Mouse (Mus musculus) MEL (cell line): ENCODE results near the gene Lrrk1. TPM values are rescaled to one million over a fixed set of nuclear protein-coding genes. Genes with fewer than 3 reads are reported as not detected.

Source experiments
- DNase-seq: peaks from one replicate; pipeline ENCODE4 v3.0.0; 2011; ENCODE audit warnings: low read depth, low spot score
- H3K27ac ChIP-seq: 2 replicates; pipeline ENCODE4 v1.5.1; 2012; ENCODE audit warnings: low read depth, mild to moderate bottlenecking, control low read depth, low read length, moderate library complexity; ENCODE audit not compliant: control insufficient read depth
- H3K27me3 ChIP-seq, 2 experiments: fragments of 150-350 bp in 1 of 2; sonication (generic) in 1 of 2; 2 replicates each; pipeline ENCODE4 v1.6.1; 2012; ENCODE audit warnings: low read length in 2 of 2, mild to moderate bottlenecking in 2 of 2, improper control_type of control experiment in 1 of 2, moderate library complexity in 1 of 2; ENCODE audit not compliant: insufficient read depth in 2 of 2, control insufficient read depth in 1 of 2
- H3K36me3 ChIP-seq, 2 experiments: 2 replicates each; pipeline ENCODE4 v1.6.1; 2012 to 2014; ENCODE audit warnings: low read length in 2 of 2, improper control_type of control experiment in 1 of 2, inconsistent platforms in 1 of 2, mild to moderate bottlenecking in 1 of 2; ENCODE audit not compliant: insufficient read depth in 2 of 2, control insufficient read depth in 1 of 2
- H3K4me1 ChIP-seq, 2 experiments: fragments of 150-350 bp in 1 of 2; sonication (generic) in 1 of 2; 2 replicates each; pipeline ENCODE4 v1.6.1; 2012; ENCODE audit warnings: low read length in 2 of 2, improper control_type of control experiment in 1 of 2, mild to moderate bottlenecking in 1 of 2; ENCODE audit not compliant: insufficient read depth in 2 of 2, control insufficient read depth in 1 of 2
- H3K4me3 ChIP-seq, 2 experiments: fragments of 150-350 bp in 1 of 2; sonication (generic) in 1 of 2; 2 replicates each; pipeline ENCODE4 v1.5.1; 2012; ENCODE audit warnings: low read depth in 2 of 2, low read length in 2 of 2, mild to moderate bottlenecking in 2 of 2, moderate library complexity in 2 of 2, control low read depth in 1 of 2, improper control_type of control experiment in 1 of 2; ENCODE audit not compliant: control insufficient read depth in 1 of 2, insufficient read depth in 1 of 2
- H3K79me2 ChIP-seq: 2 replicates; pipeline ENCODE4 v1.6.1; 2012; ENCODE audit warnings: mild to moderate bottlenecking, low read length, moderate library complexity; ENCODE audit not compliant: control insufficient read depth, poor library complexity, insufficient read depth
- H3K9ac ChIP-seq: 2 replicates; pipeline ENCODE4 v1.6.1; 2012; ENCODE audit warnings: low read depth, mild to moderate bottlenecking, control low read depth, low read length, moderate library complexity; ENCODE audit not compliant: control insufficient read depth, poor library complexity, severe bottlenecking
- H3K9me3 ChIP-seq: fragments of 150-350 bp; sonication (generic); replicated peaks from 2 replicates; pipeline ENCODE4 v1.6.1; 2012; ENCODE audit warnings: mild to moderate bottlenecking, low read length, improper control_type of control experiment, moderate library complexity; ENCODE audit not compliant: insufficient read depth
- BHLHE40 ChIP-seq: IDR thresholded peaks from 2 replicates; pipeline ENCODE4 v1.6.1; 2012; ENCODE audit warnings: low read depth, mild to moderate bottlenecking, inconsistent platforms, low read length, improper control_type of control experiment, borderline replicate concordance
- CHD2 ChIP-seq: IDR thresholded peaks from 2 replicates; pipeline ENCODE4 v1.6.1; 2011; ENCODE audit warnings: low read length, improper control_type of control experiment
- CTCF ChIP-seq, 3 experiments: IDR thresholded peaks in 2 of 3; conservative IDR thresholded peaks in 1 of 3; 2 replicates each; pipeline ENCODE4 v1.5.1; 2011 to 2012; ENCODE audit warnings: low read length in 3 of 3, low read depth in 2 of 3, mild to moderate bottlenecking in 2 of 3, improper control_type of control experiment in 1 of 3, inconsistent platforms in 1 of 3, mixed read lengths in 1 of 3, moderate library complexity in 1 of 3; ENCODE audit not compliant: control insufficient read depth in 1 of 3, insufficient read depth in 1 of 3, poor library complexity in 1 of 3, severe bottlenecking in 1 of 3
- E2F4 ChIP-seq: IDR thresholded peaks from 2 replicates; pipeline ENCODE4 v1.6.1; 2011; ENCODE audit warnings: low read depth, low read length, improper control_type of control experiment, borderline replicate concordance
- ELF1 ChIP-seq: IDR thresholded peaks from 2 replicates; pipeline ENCODE4 v1.6.1; 2014; ENCODE audit warnings: low read depth, mild to moderate bottlenecking, inconsistent platforms, low read length, improper control_type of control experiment, moderate library complexity
- ETS1 ChIP-seq: IDR thresholded peaks from 2 replicates; pipeline ENCODE4 v1.6.1; 2012; ENCODE audit warnings: low read depth, mild to moderate bottlenecking, inconsistent platforms, low read length, improper control_type of control experiment, moderate library complexity
- GATA1 ChIP-seq: IDR thresholded peaks from 2 replicates; pipeline ENCODE4 v1.6.1; 2011; ENCODE audit warnings: low read depth, low read length, improper control_type of control experiment
- JUND ChIP-seq: IDR thresholded peaks from 2 replicates; pipeline ENCODE4 v1.6.1; 2011; ENCODE audit warnings: low read depth, mild to moderate bottlenecking, improper control_type of control experiment, low read length
- MAFK ChIP-seq: IDR thresholded peaks from 2 replicates; pipeline ENCODE4 v1.6.1; 2011; ENCODE audit warnings: low read depth, mild to moderate bottlenecking, low read length, improper control_type of control experiment, borderline replicate concordance
- MAX ChIP-seq: IDR thresholded peaks from 2 replicates; pipeline ENCODE4 v1.6.1; 2011; ENCODE audit warnings: low read length, improper control_type of control experiment
- MEF2A ChIP-seq: IDR thresholded peaks from 2 replicates; pipeline ENCODE4 v1.6.1; 2014; ENCODE audit warnings: low read depth, mild to moderate bottlenecking, inconsistent platforms, low read length, improper control_type of control experiment; ENCODE audit not compliant: poor library complexity, insufficient replicate concordance, severe bottlenecking; ENCODE audit errors: extremely low read depth
- MXI1 ChIP-seq: IDR thresholded peaks from 2 replicates; pipeline ENCODE4 v1.6.1; 2011; ENCODE audit warnings: mild to moderate bottlenecking, low read depth, low read length, improper control_type of control experiment
- MYB ChIP-seq: IDR thresholded peaks from 2 replicates; pipeline ENCODE4 v1.6.1; 2011; ENCODE audit warnings: mild to moderate bottlenecking, low read depth, low read length, improper control_type of control experiment
- NRF1 ChIP-seq: IDR thresholded peaks from 2 replicates; pipeline ENCODE4 v1.6.1; 2014; ENCODE audit warnings: low read depth, mild to moderate bottlenecking, inconsistent platforms, low read length, improper control_type of control experiment, moderate library complexity; ENCODE audit not compliant: poor library complexity, insufficient read depth, severe bottlenecking
- POLR2AphosphoS2 ChIP-seq: IDR thresholded peaks from 2 replicates; pipeline ENCODE4 v1.6.1; 2011; ENCODE audit warnings: low read length, improper control_type of control experiment
- RAD21 ChIP-seq: IDR thresholded peaks from 2 replicates; pipeline ENCODE4 v1.6.1; 2011; ENCODE audit warnings: mild to moderate bottlenecking, low read depth, low read length, improper control_type of control experiment
- RCOR1 ChIP-seq: IDR thresholded peaks from 2 replicates; pipeline ENCODE4 v1.6.1; 2012; ENCODE audit warnings: low read depth, mild to moderate bottlenecking, inconsistent platforms, low read length, improper control_type of control experiment
- SIN3A ChIP-seq: IDR thresholded peaks from 2 replicates; pipeline ENCODE4 v1.6.1; 2012; ENCODE audit warnings: low read length, improper control_type of control experiment, inconsistent platforms
- SMC3 ChIP-seq: IDR thresholded peaks from 2 replicates; pipeline ENCODE4 v1.6.1; 2011; ENCODE audit warnings: low read depth, low read length, improper control_type of control experiment
- TAL1 ChIP-seq: IDR thresholded peaks from 2 replicates; pipeline ENCODE4 v1.6.1; 2012; ENCODE audit warnings: mild to moderate bottlenecking, inconsistent platforms, low read length, moderate library complexity, mixed read lengths
- TBP ChIP-seq: IDR thresholded peaks from 2 replicates; pipeline ENCODE4 v1.8.0; 2011; ENCODE audit warnings: low read depth, low read length, improper control_type of control experiment
- USF1 ChIP-seq: IDR thresholded peaks from 2 replicates; pipeline ENCODE4 v1.6.1; 2014; ENCODE audit warnings: low read depth, mild to moderate bottlenecking, inconsistent platforms, low read length, improper control_type of control experiment, moderate library complexity
- ZC3H11A ChIP-seq: IDR thresholded peaks from 2 replicates; pipeline ENCODE4 v1.6.1; 2012; ENCODE audit warnings: low read depth, mild to moderate bottlenecking, inconsistent platforms, low read length, improper control_type of control experiment
- polyA plus RNA-seq, 2 experiments: library from polyadenylated mRNA; stranded (reverse) in 1 of 2; unstranded in 1 of 2; fragments of >175 nt in 1 of 2; fragments of >200 nt in 1 of 2; gene quantifications; 2 replicates each; pipeline versions ENCODE4 v1.2.1 to v1.2.4; 2012; ENCODE audit warnings: low replicate concordance in 2 of 2, low read depth in 1 of 2; ENCODE audit not compliant: insufficient read length in 2 of 2, insufficient read depth in 1 of 2, missing spikeins in 1 of 2
- total RNA-seq: library from RNA; depleted of rRNA; stranded (reverse); fragments of 300-350 nt; gene quantifications from 2 replicates; pipeline ENCODE4 v1.2.3, GENCODE M21; 2012

Gene Lrrk1
- total and polyA plus RNA-seq, 3 experiments = 9.1 to 19.1 TPM; not detected in 1

DNA sequence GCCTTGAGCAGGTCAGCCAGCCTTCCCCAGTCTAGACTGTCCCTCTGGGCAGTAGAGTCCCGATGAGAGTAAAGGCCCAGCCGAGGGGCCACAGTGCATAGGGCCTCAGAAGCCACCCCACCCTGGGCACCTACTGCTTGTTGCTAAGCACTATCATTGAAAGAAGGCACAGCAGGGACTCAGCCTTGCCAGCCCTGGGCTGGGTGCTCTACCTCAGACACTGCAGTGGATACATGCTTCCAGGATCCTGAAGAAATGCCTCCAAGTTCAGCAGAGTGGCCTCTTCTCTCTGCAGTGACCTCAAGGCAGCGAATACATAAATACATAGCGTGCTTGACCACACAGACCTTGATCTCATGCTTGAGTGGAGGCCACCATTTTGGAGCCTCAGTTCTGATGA is 156.3 kb downstream of the Lrrk1 start:
- no peak overlapping the region for H3K4me3 ChIP-seq
- no peaks in the 10 kb centered on the region; a peak in 1 of 4 replicates for H3K36me3 ChIP-seq
- H3K9ac ChIP-seq = no peak overlapping the region
- H3K27ac ChIP-seq = no peak overlapping the region
- H3K27me3 ChIP-seq = no peaks in the 10 kb centered on the region
- no peaks in the 10 kb centered on the region for H3K9me3 ChIP-seq
- no peak for DNase-seq
- no peaks in the 10 kb centered on the region for H3K79me2 ChIP-seq
- TF ChIP-seq RCOR1 (no peak), CHD2 (no peak), BHLHE40 (no peak), MXI1 (no peak), POLR2AphosphoS2 (no peak), NRF1 (no peak), MYB (no peak), SIN3A (no peak), TAL1 (no peak), SMC3 (no peak), RAD21 (no peak), TBP (no peak), MAFK (no peak), MAX (no peak), CTCF (IDR thresholded peaks at IDR 0.05 in 2 of 3, conservative IDR thresholded peaks at IDR 0.05 in 1 of 3; ENCODE audit: control insufficient read depth in 1 of 3, insufficient read depth in 1 of 3, low read depth in 2 of 3, low read length in 3 of 3, poor library complexity in 1 of 3, severe bottlenecking in 1 of 3) (no peak), USF1 (no peak), ETS1 (no peak), ELF1 (no peak)
- TF ChIP-seq, all 39 proteins: peak for 0
- peaks cover 0 to 9% of the 10 kb centered on the region in 2 experiments; a peak in 2 of 4 replicates for H3K4me1 ChIP-seq

DNA sequence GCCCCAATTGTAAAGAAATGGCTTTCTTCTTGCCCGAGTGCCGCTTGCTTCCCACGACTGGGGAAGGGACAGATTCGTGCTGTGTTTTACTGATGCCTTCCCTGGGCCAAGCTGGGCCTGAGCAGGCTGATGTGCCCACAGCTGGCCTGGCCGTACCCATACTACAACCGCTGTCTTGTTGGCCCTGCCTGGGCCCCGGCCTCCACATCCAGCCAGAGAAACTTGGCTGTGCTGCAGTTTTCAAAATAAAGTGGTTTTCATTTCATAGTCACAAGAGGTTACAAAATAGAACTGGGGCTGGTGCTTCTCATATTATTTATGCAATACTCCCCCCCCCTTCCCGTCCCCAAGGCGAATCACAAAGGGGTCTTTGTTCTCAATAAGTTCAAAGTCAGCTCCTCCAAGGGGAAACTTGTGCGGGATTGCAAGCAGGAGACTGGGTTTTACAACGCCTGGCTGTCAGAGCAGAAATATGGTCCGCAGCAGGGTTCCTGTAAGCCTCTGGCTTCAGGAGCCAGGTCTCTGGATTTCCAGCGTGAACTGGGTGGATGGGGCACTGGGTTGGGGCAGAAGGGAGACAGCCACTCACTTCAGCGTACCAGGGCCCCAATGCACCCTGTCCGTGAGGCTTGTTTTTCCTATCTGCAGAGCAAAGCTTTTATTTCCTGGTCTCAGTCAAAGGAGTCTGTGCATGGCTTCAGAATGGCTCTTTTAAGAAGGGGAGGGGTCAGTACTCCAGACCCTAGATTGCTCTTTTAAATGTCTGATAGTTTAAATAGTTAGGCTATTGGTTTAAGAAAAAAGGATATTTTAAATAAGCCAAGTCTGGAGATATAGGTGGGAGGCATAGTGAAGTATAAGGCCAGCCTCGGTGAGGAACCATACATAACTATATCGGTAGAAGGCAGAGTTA is 157.3 kb downstream of the Lrrk1 start:
- no peaks in the 10 kb centered on the region for H3K79me2 ChIP-seq
- H3K27me3 ChIP-seq = no peaks in the 10 kb centered on the region
- H3K9ac ChIP-seq = no peak overlapping the region
- H3K36me3 ChIP-seq = no peaks in the 10 kb centered on the region; a peak in 2 of 4 replicates
- no peaks in the 10 kb centered on the region for H3K9me3 ChIP-seq
- H3K4me1 ChIP-seq = peaks cover 0 to 10% of the 10 kb centered on the region in 2 experiments; a peak in 2 of 4 replicates
- DNase-seq = no peak
- no peak overlapping the region for H3K27ac ChIP-seq
- TF ChIP-seq ZC3H11A (no peak), E2F4 (no peak), CTCF (IDR thresholded peaks at IDR 0.05 in 2 of 3, conservative IDR thresholded peaks at IDR 0.05 in 1 of 3; ENCODE audit: control insufficient read depth in 1 of 3, insufficient read depth in 1 of 3, low read depth in 2 of 3, low read length in 3 of 3, poor library complexity in 1 of 3, severe bottlenecking in 1 of 3) (no peak), SMC3 (no peak), USF1 (no peak), JUND (no peak), ETS1 (no peak), MXI1 (no peak), TAL1 (no peak), GATA1 (no peak), TBP (no peak), MEF2A (no peak), MYB (no peak), SIN3A (no peak)
- TF ChIP-seq, all 39 proteins: peak for 0
- no peak overlapping the region for H3K4me3 ChIP-seq
